Mouse (Mus musculus) hindbrain, embryonic 11.5 days (tissue): ENCODE measurements around the gene Astn1. TPM values are rescaled to one million over a fixed set of nuclear protein-coding genes. Genes with fewer than 3 reads are reported as not detected.

Experiments
- ATAC-seq: fragments of 200-750 bp; cut with Nextera tagmentation; 2 replicates; pipeline ENCODE4 v1.8.0; 2017; ENCODE audit warnings: mild to moderate bottlenecking, moderate TSS enrichment, moderate library complexity; ENCODE audit not compliant: low FRiP score
- DNase-seq: peaks from one replicate; pipeline ENCODE4 v3.0.0-alpha.2; 2015; ENCODE audit warnings: low spot score
- H3K27ac ChIP-seq: fragments of 300-500 bp; sonication (generic); 2 replicates; pipeline ENCODE4 v1.5.1; 2014; ENCODE audit warnings: mild to moderate bottlenecking, low read depth, low read length
- H3K27me3 ChIP-seq: fragments of 300-500 bp; sonication (generic); 2 replicates; pipeline ENCODE4 v1.6.1; 2014; ENCODE audit warnings: mild to moderate bottlenecking, low read length, moderate library complexity, mixed read lengths; ENCODE audit not compliant: control insufficient read depth, insufficient read depth
- H3K36me3 ChIP-seq: fragments of 300-500 bp; sonication (generic); 2 replicates; pipeline ENCODE4 v1.6.1; 2014; ENCODE audit warnings: mild to moderate bottlenecking, low read length, moderate library complexity, mixed read lengths; ENCODE audit not compliant: control insufficient read depth, insufficient read depth
- H3K4me1 ChIP-seq: fragments of 300-500 bp; sonication (generic); replicated peaks from 2 replicates; pipeline ENCODE4 v1.6.1; 2014; ENCODE audit warnings: low read length, mixed read lengths; ENCODE audit not compliant: control insufficient read depth, insufficient read depth
- H3K4me2 ChIP-seq: fragments of 300-500 bp; sonication (generic); replicated peaks from 2 replicates; pipeline ENCODE4 v1.6.1; 2014; ENCODE audit warnings: mild to moderate bottlenecking, low read depth, low read length
- H3K4me3 ChIP-seq: fragments of 300-500 bp; sonication (generic); 2 replicates; pipeline ENCODE4 v1.5.1; 2014; ENCODE audit warnings: low read depth, low read length
- H3K9ac ChIP-seq: fragments of 300-500 bp; sonication (generic); 2 replicates; pipeline ENCODE4 v1.6.1; 2014; ENCODE audit warnings: low read depth, low read length
- H3K9me3 ChIP-seq: fragments of 300-500 bp; sonication (generic); 2 replicates; pipeline ENCODE4 v1.6.1; 2016; ENCODE audit warnings: low read length; ENCODE audit not compliant: control insufficient read depth
- WGBS: fragments of 180-500 bp; shearing (Covaris S2); extraction: QIAGEN DNeasy Blood & Tissue Kit; methylation state at CpG from one replicate; pipeline ENCODE4 v1.1.7; 2014; 5-methylcytosine and 5-hydroxymethylcytosine counted together
- polyA plus RNA-seq: library from polyadenylated mRNA; unstranded; fragments of >200 nt; fragmentation: Nextera tagmentation; extraction: Ambion mirVana; gene quantifications from 2 replicates; pipeline ENCODE4 v1.2.1, GENCODE M21; 2014

Astn1 gene
- polyA plus RNA-seq, 1 experiment from 2014 or later = 20.6 TPM

- WGBS = 54% methylated on average over 1 of the region's 1 CpGs
Observed at GRCm38 (mm10) chr1:158687726-158688125, 325.7 kb downstream of the Astn1 start.

DNA sequence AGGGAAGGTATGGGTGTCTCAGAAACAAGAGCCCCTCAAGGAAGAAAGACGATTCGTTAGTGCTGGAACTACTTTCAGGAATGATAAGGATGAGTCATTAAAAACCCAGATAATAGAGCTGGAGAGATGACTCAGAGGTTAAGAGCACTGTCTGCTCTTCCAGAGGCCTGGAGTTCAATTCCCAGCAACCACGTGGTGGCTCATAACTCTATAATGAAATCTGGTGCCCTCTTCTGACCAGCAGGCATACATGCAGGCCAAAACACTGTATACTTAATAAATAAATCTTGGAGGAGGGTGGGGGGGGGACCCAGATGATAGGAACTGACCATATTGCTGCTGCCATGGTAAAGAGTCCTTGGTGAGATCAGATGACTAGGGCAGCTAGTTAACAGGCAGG, 335.4 kb downstream of the Astn1 start:
- Histone ChIP-seq H3K9me3 (no peaks in the 10 kb centered on the region), H3K4me2 (no peak overlapping the region), H3K27me3 (no peaks in the 10 kb centered on the region), H3K27ac (no peak overlapping the region), H3K9ac (no peak overlapping the region), H3K36me3 (no peaks in the 10 kb centered on the region), H3K4me3 (no peak overlapping the region), H3K4me1 (no peaks in the 10 kb centered on the region)
- DNase-seq (no peak), ATAC-seq (no peak)
- WGBS = 76% methylated on average over 3 of the region's 3 CpGs

More at GRCm38 (mm10) chr1:158687726-158688125, 325.7 kb downstream of the Astn1 start:
- Histone ChIP-seq H3K9ac (no peak overlapping the region), H3K4me2 (no peak overlapping the region), H3K36me3 (no peaks in the 10 kb centered on the region), H3K4me1 (no peaks in the 10 kb centered on the region), H3K27ac (no peak overlapping the region), H3K9me3 (no peaks in the 10 kb centered on the region), H3K27me3 (no peaks in the 10 kb centered on the region), H3K4me3 (no peak overlapping the region)
- no peak for ATAC-seq
- DNase-seq = no peak

DNA sequence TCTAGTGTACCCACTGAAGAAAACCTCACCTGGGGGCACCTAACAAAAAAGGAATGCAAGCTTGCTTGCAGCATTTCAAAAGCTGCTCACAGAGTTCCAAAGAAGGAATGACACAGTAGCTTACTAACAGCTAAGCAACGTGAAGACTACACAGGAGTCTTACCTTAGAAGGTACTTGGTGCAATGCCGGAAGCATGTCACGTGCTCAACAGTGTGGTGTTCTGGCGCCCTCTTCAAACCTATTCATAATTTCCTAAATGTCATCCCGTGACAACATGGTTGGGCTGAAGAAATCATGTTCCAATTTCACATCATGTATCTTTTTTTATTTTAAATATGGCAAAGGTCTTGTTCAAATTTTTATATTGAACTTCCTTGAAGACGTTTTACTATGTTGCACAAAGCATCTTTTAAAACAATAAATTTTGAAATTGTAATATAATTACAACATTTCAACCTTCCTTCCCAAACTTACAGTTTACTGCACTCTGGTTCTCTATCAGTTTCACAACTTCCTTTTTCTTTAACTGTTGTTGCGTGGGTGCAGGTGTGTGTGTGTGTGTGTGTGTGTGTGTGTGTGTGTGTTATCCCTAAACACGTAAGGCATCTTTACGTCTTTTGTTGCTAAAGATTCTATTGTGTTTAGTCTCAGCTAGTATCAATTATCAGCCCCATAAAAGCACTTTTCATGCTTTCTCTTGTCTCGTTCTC, 335.9 kb downstream of the Astn1 start:
- no peak overlapping the region for H3K4me3 ChIP-seq
- H3K27me3 ChIP-seq = no peaks in the 10 kb centered on the region
- H3K36me3 ChIP-seq = no peaks in the 10 kb centered on the region
- H3K4me1 ChIP-seq = no peaks in the 10 kb centered on the region
- WGBS = 90% methylated on average over 10 of the region's 10 CpGs
- no peak overlapping the region for H3K4me2 ChIP-seq
- DNase-seq (no peak), ATAC-seq (no peak)
- H3K9me3 ChIP-seq = no peaks in the 10 kb centered on the region
- no peak overlapping the region for H3K27ac ChIP-seq
- no peak overlapping the region for H3K9ac ChIP-seq

DNA sequence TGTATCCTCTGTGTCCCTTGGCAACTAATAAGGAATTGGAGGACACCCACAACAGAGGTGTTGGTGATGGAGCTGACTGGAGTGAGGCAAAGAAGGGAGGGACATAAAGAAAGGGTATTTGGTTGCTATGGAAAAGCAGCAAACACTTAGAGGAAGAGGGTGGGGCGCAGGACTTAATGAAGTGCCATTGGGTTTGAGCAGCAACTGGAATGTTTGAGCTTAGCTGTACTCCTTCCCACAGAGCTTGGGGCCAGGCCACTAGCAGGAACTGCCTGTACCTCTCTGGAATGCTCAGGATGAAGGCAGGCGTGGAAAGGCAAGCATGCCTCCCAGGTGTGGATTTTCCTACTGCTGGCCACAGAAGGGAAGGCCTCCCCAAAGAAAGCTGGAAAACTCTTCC, 337.2 kb downstream of the Astn1 start:
- ATAC-seq (no peak), DNase-seq (no peak)
- no peaks in the 10 kb centered on the region for H3K36me3 ChIP-seq
- WGBS = 79% methylated on average over 2 of the region's 2 CpGs
- H3K27me3 ChIP-seq = no peaks in the 10 kb centered on the region
- H3K27ac ChIP-seq = no peak overlapping the region
- no peak overlapping the region for H3K4me2 ChIP-seq
- H3K9me3 ChIP-seq = no peaks in the 10 kb centered on the region
- no peak overlapping the region for H3K9ac ChIP-seq
- H3K4me1 ChIP-seq = no peaks in the 10 kb centered on the region
- H3K4me3 ChIP-seq = no peak overlapping the region

DNA sequence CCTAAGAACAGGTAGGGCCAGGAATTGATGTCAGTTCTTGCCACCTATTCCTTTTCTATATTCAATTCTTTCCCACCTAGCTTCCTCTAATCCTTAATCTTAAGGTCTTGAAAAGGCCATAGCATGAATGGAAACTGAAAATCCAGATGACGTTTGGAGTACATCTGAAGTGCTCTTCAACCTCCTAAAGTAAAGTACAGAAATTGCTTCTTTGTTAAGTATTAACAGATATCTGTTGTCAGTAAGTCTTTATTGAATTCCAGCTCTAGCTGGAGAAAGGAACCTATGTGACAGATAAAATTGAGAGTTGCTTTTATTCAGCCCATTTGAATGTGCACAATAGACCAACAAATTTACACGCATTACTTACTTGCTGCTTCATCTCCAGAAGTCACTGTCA, 338.1 kb downstream of the Astn1 start:
- 79% methylated on average over 2 of the region's 2 CpGs for WGBS
- no peak for ATAC-seq
- no peak for DNase-seq
- Histone ChIP-seq H3K4me3 (no peak overlapping the region), H3K9me3 (no peaks in the 10 kb centered on the region), H3K27me3 (no peaks in the 10 kb centered on the region), H3K4me1 (no peaks in the 10 kb centered on the region), H3K9ac (no peak overlapping the region), H3K36me3 (no peaks in the 10 kb centered on the region), H3K27ac (no peak overlapping the region), H3K4me2 (no peak overlapping the region)

DNA sequence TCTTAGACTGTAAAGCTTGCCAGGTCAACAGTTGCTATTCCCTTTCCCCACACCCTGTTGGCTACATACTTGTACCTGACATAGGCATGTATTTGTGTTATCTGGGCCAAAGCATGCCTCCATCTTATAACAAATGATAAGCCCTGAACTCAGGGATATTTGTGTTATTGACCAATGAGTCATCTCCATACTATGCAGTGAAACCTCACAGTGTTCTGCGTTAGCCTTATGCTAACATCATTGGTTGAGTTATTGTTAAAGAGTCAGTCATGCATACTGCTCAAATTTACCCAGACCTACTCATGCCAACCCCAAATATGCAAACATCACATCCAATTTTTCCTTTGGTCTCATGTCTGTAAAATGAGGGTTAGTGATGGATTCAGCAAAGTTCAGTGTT, 339.3 kb downstream of the Astn1 start:
- no peaks in the 10 kb centered on the region for H3K4me1 ChIP-seq
- no peak overlapping the region for H3K4me2 ChIP-seq
- DNase-seq = no peak
- H3K27ac ChIP-seq = no peak overlapping the region
- no peaks in the 10 kb centered on the region for H3K9me3 ChIP-seq
- no peak for ATAC-seq
- no peaks in the 10 kb centered on the region for H3K27me3 ChIP-seq
- H3K36me3 ChIP-seq = no peaks in the 10 kb centered on the region
- WGBS = 93% methylated on average over 1 of the region's 1 CpGs
- no peak overlapping the region for H3K9ac ChIP-seq
- no peak overlapping the region for H3K4me3 ChIP-seq

DNA sequence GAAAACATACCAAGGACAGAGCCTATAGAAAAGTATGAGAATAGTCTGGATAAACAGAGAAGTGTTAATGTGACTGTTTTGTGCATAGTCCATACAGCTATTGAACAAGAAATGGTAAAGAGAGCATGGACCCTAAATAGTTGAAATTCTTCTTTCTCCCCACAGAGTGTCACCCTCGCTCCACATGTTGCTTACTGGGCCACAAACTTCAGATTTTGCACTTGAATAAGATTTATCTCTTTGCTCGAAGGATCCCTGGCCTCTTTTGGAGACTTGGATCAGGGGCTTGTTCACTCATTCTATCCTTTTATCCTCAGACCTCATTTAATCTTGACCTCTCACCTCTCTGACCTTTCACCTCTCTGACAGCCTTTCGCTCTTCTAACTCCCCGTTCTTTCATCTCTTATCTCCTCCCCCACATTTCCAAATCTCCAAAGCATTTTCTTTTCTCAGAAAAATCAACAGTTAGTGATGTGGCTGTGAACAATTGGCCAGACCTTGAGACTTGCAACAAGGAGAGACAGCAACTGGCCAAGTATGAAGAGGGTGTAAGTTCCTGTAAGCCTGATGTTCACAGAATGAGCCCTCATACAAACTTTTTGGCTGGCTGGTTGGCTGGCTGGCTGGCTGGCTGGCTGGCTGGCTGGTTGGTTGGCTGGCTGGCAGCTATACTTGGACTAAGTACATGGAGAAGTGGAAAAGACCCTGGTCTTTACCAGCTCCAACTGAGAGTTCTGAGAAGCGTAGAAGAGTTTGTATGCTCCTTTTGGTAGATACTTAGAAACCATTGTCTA, 351.4 kb downstream of the Astn1 start:
- Histone ChIP-seq H3K27ac (no peak overlapping the region), H3K27me3 (no peaks in the 10 kb centered on the region), H3K4me2 (no peak overlapping the region), H3K4me3 (no peak overlapping the region), H3K9me3 (no peaks in the 10 kb centered on the region), H3K4me1 (no peaks in the 10 kb centered on the region), H3K36me3 (no peaks in the 10 kb centered on the region), H3K9ac (no peak overlapping the region)
- ATAC-seq (no peak), DNase-seq (peak; percentile 40)
- 38% methylated on average over 5 of the region's 5 CpGs for WGBS

- no peak overlapping the region for H3K4me3 ChIP-seq
- H3K9ac ChIP-seq = no peak overlapping the region
- H3K9me3 ChIP-seq = no peaks in the 10 kb centered on the region
- H3K4me1 ChIP-seq = no peaks in the 10 kb centered on the region
- ATAC-seq (no peak), DNase-seq (no peak)
- H3K27me3 ChIP-seq = no peaks in the 10 kb centered on the region
- WGBS = 65% methylated on average over 4 of the region's 4 CpGs
- H3K4me2 ChIP-seq = no peak overlapping the region
- no peak overlapping the region for H3K27ac ChIP-seq
- H3K36me3 ChIP-seq = no peaks in the 10 kb centered on the region
Observed at GRCm38 (mm10) chr1:158732868-158733496, 370.9 kb downstream of the Astn1 start.
